Mouse (Mus musculus): ENCODE data around the gene Gsta3.
"Not testable (repeated sequence)": the region's sequence is repeated elsewhere in the genome, so short reads cannot be mapped to it uniquely, and the experiment has no call there.

Gsta3 gene

GRCm38 (mm10) chr1:21252566-21253302 is 12.3 kb downstream of the Gsta3 start:
- DNase-seq (ENCODE audit: inconsistent age in 2 of 2, low spot score in 1 of 2): no peak

- no peak for DNase-seq (ENCODE audit: inconsistent age in 2 of 2, low spot score in 1 of 2)
Observed at GRCm38 (mm10) chr1:21253303-21253650, 12.9 kb downstream of the Gsta3 start.

GRCm38 (mm10) chr1:21253856-21254255 is 13.5 kb downstream of the Gsta3 start:
- no peak for DNase-seq (ENCODE audit: inconsistent age in 2 of 2, low spot score in 1 of 2)

DNA sequence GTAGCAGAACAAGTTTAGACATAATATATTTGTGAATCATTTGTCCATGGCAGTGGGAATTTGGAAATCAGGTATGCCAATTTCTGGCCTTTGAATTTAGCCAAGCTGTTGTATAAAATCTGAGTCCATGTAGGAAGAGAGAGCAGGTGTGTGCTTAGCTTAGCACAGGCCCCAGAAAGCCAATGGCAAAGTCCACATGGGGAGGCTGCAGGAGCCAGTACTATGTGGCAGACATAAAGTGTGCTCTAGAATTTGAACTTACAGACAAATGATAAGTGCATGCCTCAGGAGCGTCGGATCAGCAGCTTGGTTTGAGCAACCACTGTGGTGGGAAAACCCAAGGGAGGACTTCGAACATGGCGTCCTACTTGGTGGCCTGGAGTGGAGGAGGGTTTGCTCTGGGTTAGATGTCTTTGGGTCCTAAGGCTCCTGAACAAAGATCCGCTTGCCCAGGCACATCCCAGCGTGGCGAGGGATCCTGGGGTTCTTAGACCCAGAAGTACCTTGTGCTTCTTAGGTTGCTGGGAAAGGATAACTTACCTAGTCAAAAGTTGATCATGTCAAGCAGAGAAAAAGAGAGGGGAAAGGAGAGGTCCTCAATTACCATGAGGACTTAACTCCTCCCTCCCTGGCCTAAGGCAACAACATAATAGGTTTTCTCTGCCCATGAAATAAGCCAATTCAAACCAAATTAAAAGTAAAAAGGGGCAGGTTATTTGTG is 15.4 kb downstream of the Gsta3 start:
- DNase-seq (ENCODE audit: inconsistent age in 2 of 2, low spot score in 1 of 2): no peak

DNA sequence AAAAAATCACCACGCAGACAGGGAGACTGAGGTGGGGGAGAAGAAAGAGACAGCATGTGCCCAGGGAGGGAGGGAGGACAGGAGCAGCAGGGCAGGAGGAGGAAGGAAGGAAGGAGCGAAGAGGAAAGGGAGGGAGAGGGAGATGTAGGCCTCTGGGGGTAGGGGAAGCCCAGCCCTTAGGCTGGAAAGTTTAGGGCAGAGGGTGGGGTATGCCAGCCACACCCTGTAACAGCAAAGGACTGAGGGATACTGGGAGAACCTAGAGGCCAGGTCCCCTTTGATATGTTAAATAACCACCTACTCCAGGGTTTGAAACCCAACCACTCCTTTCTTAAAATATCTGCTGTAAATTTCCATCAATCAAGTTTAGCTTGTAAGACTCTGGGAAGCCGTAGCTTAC is 16.0 kb downstream of the Gsta3 start:
- no peak for DNase-seq (ENCODE audit: inconsistent age in 2 of 2, low spot score in 1 of 2)

DNA sequence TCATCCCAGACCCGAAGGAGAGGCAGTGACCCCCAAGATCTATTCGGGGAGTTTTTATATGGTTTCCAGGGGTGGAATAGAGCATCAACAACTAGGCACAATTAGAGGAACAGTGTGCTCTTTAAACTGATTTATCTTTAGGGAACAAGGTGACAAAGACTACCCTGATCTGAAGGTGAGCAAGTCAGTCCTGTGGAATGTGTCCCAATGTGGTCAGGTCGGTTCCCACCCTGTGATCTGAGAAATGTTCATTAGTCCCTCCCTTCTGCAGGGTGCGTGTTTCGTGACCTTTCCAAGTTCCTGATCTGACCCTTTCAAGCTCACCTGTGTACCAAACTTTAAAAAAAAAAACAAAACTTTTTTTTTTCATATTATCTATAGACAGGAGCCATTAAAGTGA is 16.5 kb downstream of the Gsta3 start:
- no peak for DNase-seq (ENCODE audit: inconsistent age in 2 of 2, low spot score in 1 of 2)

DNA sequence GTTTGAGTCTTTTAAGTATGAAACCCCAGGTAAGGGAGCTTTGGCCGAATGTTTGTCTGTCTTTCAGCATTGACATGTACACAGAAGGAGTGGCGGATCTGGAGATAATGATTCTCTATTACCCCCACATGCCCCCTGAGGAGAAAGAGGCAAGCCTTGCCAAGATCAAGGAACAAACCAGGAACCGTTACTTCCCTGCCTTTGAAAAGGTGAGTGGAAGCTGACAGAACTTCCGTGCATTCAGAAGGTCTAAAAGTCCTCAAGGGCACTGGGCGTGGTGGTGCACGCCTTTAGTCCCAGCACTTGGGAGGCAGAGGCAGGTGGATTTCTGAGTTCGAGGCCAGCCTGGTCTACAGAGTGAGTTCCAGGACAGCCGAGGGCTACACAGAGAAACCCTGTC is 19.6 kb downstream of the Gsta3 start:
- DNase-seq (ENCODE audit: inconsistent age in 2 of 2, low spot score in 1 of 2): not testable (repeated sequence)

GRCm38 (mm10) chr1:21262401-21262800 is 22.0 kb downstream of the Gsta3 start:
- no peak for DNase-seq (ENCODE audit: inconsistent age in 2 of 2, low spot score in 1 of 2)

DNA sequence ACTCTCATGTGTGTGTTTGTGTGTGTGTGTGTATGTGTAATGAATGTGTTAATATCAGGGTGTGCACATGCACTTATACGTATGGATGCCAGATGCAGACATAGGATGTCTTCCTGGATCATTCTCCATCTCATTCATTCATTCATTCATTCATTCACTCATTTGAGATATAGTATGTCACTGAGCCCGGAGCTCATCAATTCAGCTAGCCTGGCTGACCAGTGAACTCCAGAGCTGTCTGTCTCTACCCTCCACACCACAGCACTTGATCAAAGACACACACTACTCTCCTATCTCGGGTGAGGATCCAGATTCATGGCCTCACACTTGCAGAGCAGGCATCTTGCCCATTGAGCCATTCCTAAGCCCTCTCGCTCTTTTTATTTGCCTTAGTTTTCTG is 23.6 kb downstream of the Gsta3 start:
- DNase-seq (ENCODE audit: inconsistent age in 2 of 2, low spot score in 1 of 2): no peak

- no peak for DNase-seq (ENCODE audit: inconsistent age in 2 of 2, low spot score in 1 of 2)
Observed at GRCm38 (mm10) chr1:21264747-21265146, 24.4 kb downstream of the Gsta3 start.

DNA sequence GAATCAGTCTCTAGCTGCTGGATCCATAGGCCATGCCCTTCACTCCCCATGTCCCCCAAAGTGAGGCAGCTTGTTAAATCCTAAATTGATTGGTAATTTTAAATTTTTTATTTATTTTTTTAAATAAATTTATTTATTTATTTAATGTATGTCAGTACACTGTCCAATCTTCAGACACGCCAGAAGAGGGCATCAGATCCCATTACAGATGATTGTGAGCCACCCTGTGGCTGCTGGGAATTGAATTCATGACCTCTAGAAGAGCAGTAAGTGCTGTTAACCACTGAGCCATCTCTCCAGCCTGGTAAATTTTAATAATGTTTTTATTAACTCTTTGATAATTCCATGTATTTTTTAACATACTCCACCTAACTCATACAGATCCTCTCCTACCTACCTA is 26.4 kb downstream of the Gsta3 start:
- no peak for DNase-seq (ENCODE audit: inconsistent age in 2 of 2, low spot score in 1 of 2)

- DNase-seq (ENCODE audit: inconsistent age in 2 of 2, low spot score in 1 of 2): not testable (repeated sequence)
Observed at GRCm38 (mm10) chr1:21267466-21267865, 27.1 kb downstream of the Gsta3 start.

DNA sequence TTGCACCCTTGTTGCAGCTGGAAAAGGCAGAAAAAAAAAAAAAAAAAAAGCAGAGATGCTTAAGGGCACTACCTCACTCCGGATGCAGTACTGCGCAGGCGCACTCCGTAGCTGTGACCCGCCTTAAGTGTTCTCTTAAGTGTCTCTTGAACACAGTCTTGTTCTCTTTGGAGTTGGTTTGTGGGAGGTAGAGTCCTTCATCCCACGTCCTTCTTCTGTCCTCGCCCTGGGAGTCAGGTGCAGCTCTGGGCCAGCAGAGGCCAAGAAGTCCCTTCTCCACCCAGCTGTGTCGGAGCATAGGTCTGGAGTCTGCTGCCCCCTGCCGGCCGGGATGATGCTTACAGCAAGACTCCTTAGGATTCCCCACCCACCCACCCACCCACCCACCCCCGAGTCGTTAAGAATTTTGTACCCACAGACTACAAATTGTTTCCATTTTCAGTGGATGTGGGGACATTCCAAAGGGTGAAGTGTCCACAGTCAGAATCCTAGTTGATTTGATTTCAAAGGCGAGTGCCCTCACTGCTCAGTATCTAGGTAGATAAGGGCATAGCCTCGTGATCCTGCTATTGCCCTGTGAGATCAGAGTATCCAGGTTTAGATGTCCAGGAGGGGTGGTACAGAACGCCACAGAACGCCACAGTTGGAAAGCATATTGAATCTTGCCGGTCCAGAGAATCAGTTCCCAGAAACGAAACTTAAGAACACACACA is 31.1 kb downstream of the Gsta3 start:
- peak; percentile 76 to 88 for DNase-seq (ENCODE audit: inconsistent age in 2 of 2, low spot score in 1 of 2)

- peak in 1 of 2 experiments; percentile 25 for DNase-seq (ENCODE audit: inconsistent age in 2 of 2, low spot score in 1 of 2)
Observed at GRCm38 (mm10) chr1:21272056-21272431, 31.7 kb downstream of the Gsta3 start.

DNA sequence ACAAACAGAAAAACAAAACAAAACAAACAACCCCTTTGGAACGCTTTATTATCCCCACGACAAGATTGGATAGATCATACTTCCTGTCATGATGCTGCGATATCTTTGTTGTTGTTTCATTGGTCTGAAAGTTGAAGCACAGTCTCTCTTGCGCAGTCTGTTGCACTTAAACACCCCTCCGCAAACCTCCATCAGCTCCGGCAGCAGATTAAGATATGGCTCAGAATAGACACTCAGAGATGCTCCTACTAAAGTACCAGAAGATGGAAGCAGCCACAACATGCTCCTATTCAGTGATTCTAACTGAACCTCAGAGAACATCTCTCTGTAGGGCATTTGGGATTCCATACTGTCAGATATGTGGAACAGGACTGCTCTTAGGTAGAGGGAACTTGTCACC is 32.7 kb downstream of the Gsta3 start:
- no peak for DNase-seq (ENCODE audit: inconsistent age in 2 of 2, low spot score in 1 of 2)

DNA sequence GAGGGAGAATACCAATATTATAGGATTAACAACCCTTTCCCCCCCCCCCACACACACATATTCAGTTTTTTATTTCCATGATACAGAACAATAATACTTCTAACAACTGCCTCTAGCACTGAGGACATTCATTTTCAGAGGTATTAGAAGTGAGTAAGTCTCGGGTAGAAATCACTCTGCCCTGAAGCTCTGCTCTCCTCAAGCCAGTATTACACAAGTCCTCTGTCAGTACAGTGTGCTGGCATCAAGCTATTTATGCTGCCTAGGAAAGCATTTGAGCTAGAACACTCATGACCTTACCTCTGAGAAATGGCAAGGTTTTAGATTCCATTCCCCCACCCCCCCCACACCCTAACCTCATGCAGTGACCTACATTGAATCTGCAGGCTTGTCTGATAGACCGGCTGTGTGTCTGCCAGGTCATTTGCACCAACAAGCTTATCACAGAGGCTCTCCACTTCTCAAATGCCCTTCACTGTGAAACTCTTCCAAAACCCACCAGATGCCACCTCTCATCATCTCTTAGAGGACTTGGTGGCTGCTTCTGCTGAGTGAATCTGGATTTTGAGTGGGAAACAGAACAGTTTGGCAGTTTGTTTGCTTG is 34.1 kb downstream of the Gsta3 start:
- DNase-seq (ENCODE audit: inconsistent age in 2 of 2, low spot score in 1 of 2): no peak

GRCm38 (mm10) chr1:21275366-21275765 is 35.0 kb downstream of the Gsta3 start:
- DNase-seq (ENCODE audit: inconsistent age in 2 of 2, low spot score in 1 of 2): not testable (repeated sequence)

DNA sequence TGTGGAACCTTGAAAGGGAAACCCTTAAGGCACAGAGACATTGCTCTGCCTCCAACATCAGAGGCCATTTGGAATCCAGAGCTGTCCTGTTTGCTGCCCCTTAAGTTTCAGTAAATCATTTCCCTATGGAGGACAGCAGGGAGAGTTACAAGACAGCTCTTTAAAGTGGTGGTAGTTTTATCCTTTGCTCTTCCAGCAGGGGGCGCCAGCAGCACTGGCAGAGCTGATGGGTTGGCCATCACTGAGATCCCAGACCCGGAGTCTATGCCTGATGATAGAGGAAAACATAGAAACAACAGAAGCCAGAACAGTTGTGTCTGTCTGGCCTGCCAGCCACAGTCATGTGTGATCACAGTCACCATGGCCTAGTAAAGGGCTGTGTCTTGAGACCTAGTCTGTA is 35.8 kb downstream of the Gsta3 start:
- DNase-seq (ENCODE audit: inconsistent age in 2 of 2, low spot score in 1 of 2): not testable (repeated sequence)

DNA sequence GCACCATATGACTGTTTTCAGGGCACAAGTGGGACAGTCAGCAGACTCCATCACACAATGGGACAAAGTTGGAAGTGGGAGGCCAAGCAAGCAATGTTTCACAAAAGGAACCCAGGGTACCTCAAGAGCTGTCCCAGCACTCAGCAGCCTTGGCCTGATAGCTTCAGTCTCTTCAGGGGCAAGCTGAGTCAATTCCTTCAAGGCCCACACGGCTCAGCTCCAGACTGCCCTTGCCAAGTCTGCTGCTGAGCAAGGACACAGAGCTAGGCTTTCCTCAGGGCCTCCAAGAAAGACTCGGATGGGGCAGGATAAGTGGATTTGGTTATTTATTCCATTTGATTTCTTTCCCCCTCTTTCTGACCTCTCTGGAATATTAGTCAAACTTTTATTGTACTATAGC is 39.9 kb downstream of the Gsta3 start:
- peak; percentile 38 to 64 for DNase-seq (ENCODE audit: inconsistent age in 2 of 2, low spot score in 1 of 2)

- DNase-seq (ENCODE audit: inconsistent age in 2 of 2, low spot score in 1 of 2): not testable (repeated sequence)
Observed at GRCm38 (mm10) chr1:21284644-21285043, 44.3 kb downstream of the Gsta3 start.

- no peak for DNase-seq (ENCODE audit: inconsistent age in 2 of 2, low spot score in 1 of 2)
Observed at GRCm38 (mm10) chr1:21291394-21291793, 51.0 kb downstream of the Gsta3 start.

- no peak for DNase-seq (ENCODE audit: inconsistent age in 2 of 2, low spot score in 1 of 2)
Observed at GRCm38 (mm10) chr1:21292590-21292989, 52.2 kb downstream of the Gsta3 start.

Data from adrenal gland, adult (tissue).